Mouse (Mus musculus): Measurements from ENCODE around the gene Mtm1.

GRCm38 (mm10) chrX:71181526-71181925 lies 29.0 kb upstream of the Mtm1 start:
- no peak for TF ChIP-seq USF1 (IDR thresholded peaks at IDR 0.05; ENCODE audit: low read depth, low read length)
- TF ChIP-seq CTCF (IDR thresholded peaks at IDR 0.05 in 2 of 3, conservative IDR thresholded peaks at IDR 0.05 in 1 of 3; ENCODE audit: control insufficient read depth in 1 of 3, insufficient read depth in 1 of 3, low read depth in 2 of 3, low read length in 3 of 3, poor library complexity in 1 of 3, severe bottlenecking in 1 of 3), result no peak
- TF ChIP-seq HCFC1 (IDR thresholded peaks at IDR 0.05; ENCODE audit: low read depth, low read length), result no peak
- no peak for TF ChIP-seq POLR2A (IDR thresholded peaks at IDR 0.05; ENCODE audit: control insufficient read depth in 1 of 2, insufficient read depth in 1 of 2, low read depth in 1 of 2, low read length in 2 of 2, poor library complexity in 1 of 2)
- TF ChIP-seq ZC3H11A (IDR thresholded peaks at IDR 0.05; ENCODE audit: low read depth, low read length), result no peak
- no peak for TF ChIP-seq SMC3 (IDR thresholded peaks at IDR 0.05; ENCODE audit: low read depth, low read length)
- no peak for TF ChIP-seq USF2 (IDR thresholded peaks at IDR 0.05; ENCODE audit: borderline replicate concordance in 1 of 2, insufficient read depth in 1 of 2, low read depth in 1 of 2, low read length in 2 of 2)
- TF ChIP-seq EP300 (IDR thresholded peaks at IDR 0.05; ENCODE audit: low read depth in 1 of 2, low read length in 2 of 2), result no peak

All from MEL (cell line).